Mouse (Mus musculus): ENCODE data around the gene Sh3bp5.

DNA sequence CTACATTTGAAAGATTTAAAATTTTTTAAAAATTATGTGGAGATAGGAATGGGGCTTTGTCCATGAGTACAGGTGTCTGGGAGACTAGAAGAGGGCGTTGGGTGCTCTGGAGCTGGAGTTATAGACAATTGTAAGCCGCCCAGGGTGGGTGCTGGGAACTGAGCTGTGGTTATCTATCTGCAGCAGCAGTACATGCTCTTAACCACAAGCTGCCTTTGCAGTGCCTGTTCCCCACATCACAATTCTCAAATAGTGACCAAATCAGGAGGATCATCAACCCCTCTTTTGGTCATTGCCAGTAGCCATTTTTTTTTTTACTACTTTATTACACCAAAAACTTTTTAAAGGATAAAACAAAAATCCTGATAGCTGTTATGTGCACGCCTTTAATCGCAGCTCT lies 71.3 kb downstream of the Sh3bp5 start:
- TF ChIP-seq CTCF (IDR thresholded peaks at IDR 0.05; ENCODE audit: borderline replicate concordance, control insufficient read depth, extremely low read depth, insufficient read depth, low read length, poor library complexity) (no peak), POLR2A (IDR thresholded peaks at IDR 0.05; ENCODE audit: control insufficient read depth, extremely low read depth, insufficient read depth, low read length, poor library complexity) (no peak)

All from thymus, adult 2 months (tissue).